Mouse (Mus musculus) mouse trophoblast stem cell (cell line): ENCODE results near the gene Ntpcr.

Experiments used
- in situ Hi-C, 2 experiments: fragments of 300-500 bp; cut with MseI, MboI; formaldehyde crosslinking; loops; 2 replicates in 1 of 2; 3 replicates in 1 of 2; pipeline ENCODE4 v1.15.1; 2025

The Ntpcr gene

GRCm38 (mm10) chr8:125775031-125775430, 45.3 kb downstream of the Ntpcr start:
- in situ Hi-C loops, result no loop called here

- in situ Hi-C loops, result no loop called here
Measured at GRCm38 (mm10) chr8:125776314-125776713, 46.6 kb downstream of the Ntpcr start.

GRCm38 (mm10) chr8:125776800-125777199, 47.0 kb downstream of the Ntpcr start:
- in situ Hi-C loops, result no loop called here

- in situ Hi-C loops, result no loop called here
Measured at GRCm38 (mm10) chr8:125777478-125778164, 47.9 kb downstream of the Ntpcr start.

GRCm38 (mm10) chr8:125778919-125779318, 49.2 kb downstream of the Ntpcr start:
- in situ Hi-C loops, result no loop called here

GRCm38 (mm10) chr8:125779656-125780055, 49.9 kb downstream of the Ntpcr start:
- in situ Hi-C loops, result no loop called here

- in situ Hi-C loops, result no loop called here
Measured at GRCm38 (mm10) chr8:125782161-125782560, 52.4 kb downstream of the Ntpcr start.

GRCm38 (mm10) chr8:125786886-125787285, 57.1 kb downstream of the Ntpcr start:
- in situ Hi-C loops, result no loop called here

- in situ Hi-C loops, result no loop called here
Measured at GRCm38 (mm10) chr8:125792816-125793455, 63.2 kb downstream of the Ntpcr start.

- in situ Hi-C loops, result no loop called here
Measured at GRCm38 (mm10) chr8:125795341-125795740, 65.6 kb downstream of the Ntpcr start.

- in situ Hi-C loops, result no loop called here
Measured at GRCm38 (mm10) chr8:125796970-125797369, 67.2 kb downstream of the Ntpcr start.
